Mouse (Mus musculus): ENCODE measurements at regions not wholly inside any gene's neighbourhood (a gene's known extent, or its start where the extent isn't known, plus 50 kb on each side); places are given as distances from the start of the nearest gene placed in this dataset.

DNA sequence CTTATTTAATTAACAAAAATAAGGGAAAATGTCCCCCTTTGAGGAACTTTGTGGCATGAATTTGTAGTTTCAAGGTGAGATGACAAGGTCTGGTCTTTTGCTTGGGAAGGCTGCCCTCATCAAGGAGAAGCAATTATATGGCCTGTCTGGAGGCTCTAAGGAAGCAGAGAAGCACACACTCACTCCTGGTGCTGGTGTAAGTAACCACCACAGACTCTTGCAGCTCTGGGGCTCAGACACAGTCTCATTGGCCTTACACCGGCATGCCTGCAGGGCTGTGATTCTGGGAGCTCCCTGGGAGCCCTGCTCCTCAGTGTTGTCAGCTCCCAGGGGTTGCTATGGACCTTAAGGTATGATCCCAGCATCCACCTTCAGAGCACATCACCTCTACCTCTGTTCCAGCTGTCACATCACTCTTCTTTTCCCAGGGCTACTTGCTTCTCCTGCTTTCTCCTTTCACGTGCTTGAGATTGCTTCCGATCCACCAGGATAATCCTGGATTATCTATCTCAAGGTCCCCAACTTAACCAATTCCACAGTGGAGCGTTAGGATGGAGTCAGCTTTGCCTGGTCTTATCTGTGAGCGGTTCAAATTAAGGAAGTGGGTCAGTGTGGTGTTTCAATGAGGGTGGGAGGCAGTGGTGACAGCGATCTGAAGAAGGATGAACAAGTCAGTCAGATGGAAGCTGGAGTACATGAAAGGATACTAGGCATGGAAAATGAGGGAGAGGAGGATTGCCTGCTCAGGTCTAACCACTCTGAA is 96.0 kb upstream of the Clnk start:
- H3K27me3 ChIP-seq (ENCODE audit: control insufficient read depth, insufficient read depth, low read length) = no peaks in the 10 kb centered on the region
- no peaks in the 10 kb centered on the region for H3K4me1 ChIP-seq (ENCODE audit: control insufficient read depth, insufficient read depth, low read length)
- no peak for ATAC-seq (ENCODE audit: low FRiP score, low TSS enrichment)
- H3K9me3 ChIP-seq (ENCODE audit: control insufficient read depth, low read length) = no peaks in the 10 kb centered on the region
- no peaks in the 10 kb centered on the region for H3K36me3 ChIP-seq (ENCODE audit: control insufficient read depth, insufficient read depth, low read length)
- no peak overlapping the region for H3K4me2 ChIP-seq (replicated peaks; ENCODE audit: low read depth, low read length)
- WGBS = 82% methylated on average over 6 of the region's 6 CpGs
- H3K4me3 ChIP-seq (ENCODE audit: low read length) = no peak overlapping the region
- H3K9ac ChIP-seq (ENCODE audit: low read depth, low read length) = no peak overlapping the region
- no peak overlapping the region for H3K27ac ChIP-seq (ENCODE audit: low read depth, low read length)

GRCm38 (mm10) chr5:38970497-38970896 is 93.9 kb upstream of the Clnk start:
- WGBS = 90% methylated on average over 4 of the region's 4 CpGs
- no peak overlapping the region for H3K4me2 ChIP-seq (replicated peaks; ENCODE audit: low read depth, low read length)
- H3K27ac ChIP-seq (ENCODE audit: low read depth, low read length) = no peak overlapping the region
- H3K27me3 ChIP-seq (ENCODE audit: control insufficient read depth, insufficient read depth, low read length) = no peaks in the 10 kb centered on the region
- no peaks in the 10 kb centered on the region for H3K9me3 ChIP-seq (ENCODE audit: control insufficient read depth, low read length)
- no peak overlapping the region for H3K9ac ChIP-seq (ENCODE audit: low read depth, low read length)
- ATAC-seq (ENCODE audit: low FRiP score, low TSS enrichment) = no peak
- no peaks in the 10 kb centered on the region for H3K36me3 ChIP-seq (ENCODE audit: control insufficient read depth, insufficient read depth, low read length)
- H3K4me1 ChIP-seq (ENCODE audit: control insufficient read depth, insufficient read depth, low read length) = no peaks in the 10 kb centered on the region
- H3K4me3 ChIP-seq (ENCODE audit: low read length) = no peak overlapping the region

GRCm38 (mm10) chr5:38967010-38967409 is 90.4 kb upstream of the Clnk start:
- no peak overlapping the region for H3K4me2 ChIP-seq (replicated peaks; ENCODE audit: low read depth, low read length)
- no peak overlapping the region for H3K27ac ChIP-seq (ENCODE audit: low read depth, low read length)
- no peaks in the 10 kb centered on the region for H3K9me3 ChIP-seq (ENCODE audit: control insufficient read depth, low read length)
- H3K9ac ChIP-seq (ENCODE audit: low read depth, low read length) = no peak overlapping the region
- 44% methylated on average over 1 of the region's 1 CpGs for WGBS
- no peaks in the 10 kb centered on the region for H3K27me3 ChIP-seq (ENCODE audit: control insufficient read depth, insufficient read depth, low read length)
- no peak for ATAC-seq (ENCODE audit: low FRiP score, low TSS enrichment)
- no peak overlapping the region for H3K4me3 ChIP-seq (ENCODE audit: low read length)
- no peaks in the 10 kb centered on the region for H3K36me3 ChIP-seq (ENCODE audit: control insufficient read depth, insufficient read depth, low read length)
- no peaks in the 10 kb centered on the region for H3K4me1 ChIP-seq (ENCODE audit: control insufficient read depth, insufficient read depth, low read length)

DNA sequence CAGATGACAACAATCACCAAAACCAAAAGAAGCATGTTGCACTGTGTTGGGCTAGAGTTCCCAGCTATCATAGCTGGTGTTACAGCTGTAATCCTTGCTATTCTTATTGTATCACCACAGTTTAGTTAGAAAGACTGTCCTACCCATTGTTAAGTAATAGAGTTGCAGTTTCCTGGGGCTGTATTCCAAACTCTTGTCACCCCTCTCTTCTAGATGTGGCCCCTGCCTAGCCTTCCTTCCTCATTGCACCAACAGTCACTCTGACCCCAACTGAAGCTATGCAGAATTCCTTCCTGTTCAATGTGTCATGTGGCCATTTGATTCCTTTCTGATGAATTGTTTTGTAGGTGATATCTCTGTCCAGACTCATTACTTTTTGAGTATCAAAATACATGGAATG is 87.8 kb upstream of the Clnk start:
- no peak for ATAC-seq (ENCODE audit: low FRiP score, low TSS enrichment)
- Histone ChIP-seq H3K27me3 (ENCODE audit: control insufficient read depth, insufficient read depth, low read length) (no peaks in the 10 kb centered on the region), H3K4me3 (ENCODE audit: low read length) (no peak overlapping the region), H3K4me1 (ENCODE audit: control insufficient read depth, insufficient read depth, low read length) (no peaks in the 10 kb centered on the region), H3K36me3 (ENCODE audit: control insufficient read depth, insufficient read depth, low read length) (no peaks in the 10 kb centered on the region), H3K27ac (ENCODE audit: low read depth, low read length) (no peak overlapping the region), H3K4me2 (replicated peaks; ENCODE audit: low read depth, low read length) (no peak overlapping the region), H3K9me3 (ENCODE audit: control insufficient read depth, low read length) (no peaks in the 10 kb centered on the region), H3K9ac (ENCODE audit: low read depth, low read length) (no peak overlapping the region)

DNA sequence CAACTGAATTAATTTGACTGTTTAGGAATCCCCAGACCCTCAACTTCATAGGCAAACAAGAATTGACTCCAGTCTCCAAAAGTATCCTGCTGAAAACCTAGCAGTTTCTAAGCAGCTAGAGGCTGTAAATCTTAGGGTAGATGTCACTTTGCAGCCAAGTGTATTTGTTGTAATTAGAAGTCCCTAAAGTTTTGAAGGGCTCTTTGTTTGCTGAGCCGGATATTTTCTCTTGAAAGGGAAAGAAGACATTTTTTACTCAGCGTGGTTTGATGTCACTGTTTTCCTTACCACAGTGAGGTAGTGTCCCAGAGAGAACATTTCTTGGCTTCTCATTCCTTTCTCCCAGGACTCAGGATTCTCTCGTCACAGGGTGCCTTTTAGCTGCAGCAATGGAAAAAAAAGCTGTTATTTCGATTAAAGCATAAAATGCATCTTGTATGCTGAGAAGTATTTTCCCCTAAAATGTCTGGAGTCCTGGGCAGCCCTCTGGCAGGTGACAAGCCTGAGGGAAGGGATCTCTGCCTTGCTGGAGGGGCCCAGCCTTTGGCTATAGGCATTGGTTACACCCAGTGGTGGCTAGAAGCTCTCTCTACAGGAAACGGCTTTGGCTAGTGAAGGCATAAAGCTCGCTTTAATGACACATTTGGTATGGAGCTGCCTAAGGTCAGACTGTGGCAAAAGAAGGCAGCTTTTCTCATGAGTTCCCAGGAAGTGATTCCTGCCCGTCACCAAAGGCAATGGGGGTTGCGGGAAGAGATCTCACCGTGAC is 74.1 kb upstream of the Clnk start:
- no peak for ATAC-seq (ENCODE audit: low FRiP score, low TSS enrichment)
- no peaks in the 10 kb centered on the region for H3K36me3 ChIP-seq (ENCODE audit: control insufficient read depth, insufficient read depth, low read length)
- WGBS = 44% methylated on average over 9 of the region's 9 CpGs
- no peak overlapping the region for H3K9ac ChIP-seq (ENCODE audit: low read depth, low read length)
- no peaks in the 10 kb centered on the region; the same call in 1 of the 2 replicates for H3K4me1 ChIP-seq (ENCODE audit: control insufficient read depth, insufficient read depth, low read length)
- no peaks in the 10 kb centered on the region for H3K9me3 ChIP-seq (ENCODE audit: control insufficient read depth, low read length)
- H3K4me3 ChIP-seq (ENCODE audit: low read length) = no peak overlapping the region
- H3K27ac ChIP-seq (ENCODE audit: low read depth, low read length) = no peak overlapping the region
- H3K27me3 ChIP-seq (ENCODE audit: control insufficient read depth, insufficient read depth, low read length) = no peaks in the 10 kb centered on the region
- no peak overlapping the region for H3K4me2 ChIP-seq (replicated peaks; ENCODE audit: low read depth, low read length)

DNA sequence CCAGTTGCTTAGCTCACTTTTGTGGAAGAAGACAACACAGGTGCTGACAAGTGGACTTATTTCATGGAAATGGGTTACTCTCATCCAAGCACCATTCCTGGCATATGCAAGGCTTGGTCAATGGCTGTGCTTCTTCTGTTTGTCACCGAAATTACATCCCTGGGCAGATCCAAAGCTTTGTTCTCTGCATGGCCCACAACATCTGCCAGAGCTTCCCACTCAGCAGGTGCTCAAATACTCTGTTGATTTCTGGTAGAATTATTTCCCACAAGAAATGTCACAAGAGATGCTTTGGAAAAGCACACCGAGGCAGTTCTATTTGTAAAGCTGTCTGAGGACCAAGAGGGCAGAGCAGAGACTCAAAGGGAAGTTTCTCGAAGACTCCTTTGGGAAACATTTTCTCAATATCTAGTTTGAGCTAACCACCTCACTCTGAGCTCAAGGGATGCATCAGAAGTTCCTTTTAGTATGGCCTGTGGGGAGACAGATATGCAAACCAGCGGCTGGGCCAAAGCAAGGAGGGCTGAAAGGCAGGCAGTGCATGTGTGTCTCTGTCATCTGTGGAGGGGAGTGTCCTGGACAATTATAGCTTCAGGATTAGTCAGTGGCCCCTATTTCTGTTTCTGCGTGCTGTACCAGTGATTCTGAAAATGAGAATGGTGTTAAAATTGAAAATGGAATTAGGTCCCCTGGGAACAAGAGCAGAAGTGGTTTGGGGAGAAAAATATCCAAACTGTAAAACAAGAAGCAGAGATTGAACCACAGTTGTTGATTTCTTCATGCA is 69.5 kb upstream of the Clnk start:
- Histone ChIP-seq H3K27ac (ENCODE audit: low read depth, low read length) (no peak overlapping the region), H3K9ac (ENCODE audit: low read depth, low read length) (no peak overlapping the region), H3K4me3 (ENCODE audit: low read length) (no peak overlapping the region), H3K9me3 (ENCODE audit: control insufficient read depth, low read length) (no peaks in the 10 kb centered on the region), H3K27me3 (ENCODE audit: control insufficient read depth, insufficient read depth, low read length) (no peaks in the 10 kb centered on the region), H3K4me2 (replicated peaks; ENCODE audit: low read depth, low read length) (no peak overlapping the region), H3K4me1 (ENCODE audit: control insufficient read depth, insufficient read depth, low read length) (no peaks in the 10 kb centered on the region; the same call in 1 of the 2 replicates), H3K36me3 (ENCODE audit: control insufficient read depth, insufficient read depth, low read length) (no peaks in the 10 kb centered on the region)
- no peak for ATAC-seq (ENCODE audit: low FRiP score, low TSS enrichment)
- 84% methylated on average over 5 of the region's 5 CpGs for WGBS

- H3K4me1 ChIP-seq (ENCODE audit: control insufficient read depth, insufficient read depth, low read length) = no peaks in the 10 kb centered on the region
- ATAC-seq (ENCODE audit: low FRiP score, low TSS enrichment) = no peak
- H3K36me3 ChIP-seq (ENCODE audit: control insufficient read depth, insufficient read depth, low read length) = no peaks in the 10 kb centered on the region
- H3K9me3 ChIP-seq (ENCODE audit: control insufficient read depth, low read length) = no peaks in the 10 kb centered on the region
- H3K27me3 ChIP-seq (ENCODE audit: control insufficient read depth, insufficient read depth, low read length) = no peaks in the 10 kb centered on the region
- H3K4me3 ChIP-seq (ENCODE audit: low read length) = no peak overlapping the region
- H3K9ac ChIP-seq (ENCODE audit: low read depth, low read length) = no peak overlapping the region
- no peak overlapping the region for H3K27ac ChIP-seq (ENCODE audit: low read depth, low read length)
- WGBS = 41% methylated on average over 7 of the region's 7 CpGs
- H3K4me2 ChIP-seq (replicated peaks; ENCODE audit: low read depth, low read length) = no peak overlapping the region
Measured at GRCm38 (mm10) chr5:38932382-38933079, 55.9 kb upstream of the Clnk start.

DNA sequence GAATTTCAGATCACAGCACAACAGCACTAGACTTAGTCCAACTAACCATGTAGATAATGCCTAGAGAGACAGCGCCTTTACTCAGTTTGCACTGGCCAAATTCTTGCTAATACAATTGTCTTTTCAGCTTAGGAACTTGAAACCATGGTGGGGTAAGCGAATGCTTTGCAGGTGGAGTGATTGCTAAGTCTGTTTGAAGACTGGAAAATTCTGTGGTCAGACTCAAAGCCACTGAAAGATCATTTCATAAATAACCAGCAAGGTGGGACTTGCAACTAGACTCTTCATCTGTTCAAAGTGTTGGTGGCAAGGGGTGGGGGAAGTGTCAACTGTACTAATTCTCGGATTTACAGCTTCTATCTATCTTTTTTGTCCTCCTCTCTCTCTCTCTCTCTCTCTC is 50.4 kb upstream of the Clnk start:
- H3K27me3 ChIP-seq (ENCODE audit: control insufficient read depth, insufficient read depth, low read length) = no peaks in the 10 kb centered on the region
- H3K4me1 ChIP-seq (ENCODE audit: control insufficient read depth, insufficient read depth, low read length) = no peaks in the 10 kb centered on the region
- H3K9me3 ChIP-seq (ENCODE audit: control insufficient read depth, low read length) = no peaks in the 10 kb centered on the region
- H3K4me3 ChIP-seq (ENCODE audit: low read length) = no peak overlapping the region
- no peak overlapping the region for H3K27ac ChIP-seq (ENCODE audit: low read depth, low read length)
- H3K36me3 ChIP-seq (ENCODE audit: control insufficient read depth, insufficient read depth, low read length) = no peaks in the 10 kb centered on the region
- no peak overlapping the region for H3K4me2 ChIP-seq (replicated peaks; ENCODE audit: low read depth, low read length)
- no peak for ATAC-seq (ENCODE audit: low FRiP score, low TSS enrichment)
- WGBS = 88% methylated on average over 3 of the region's 3 CpGs
- no peak overlapping the region for H3K9ac ChIP-seq (ENCODE audit: low read depth, low read length)
